9 mouse cellular contexts compared by ENCODE assay signal in the genomic region with DNA sequence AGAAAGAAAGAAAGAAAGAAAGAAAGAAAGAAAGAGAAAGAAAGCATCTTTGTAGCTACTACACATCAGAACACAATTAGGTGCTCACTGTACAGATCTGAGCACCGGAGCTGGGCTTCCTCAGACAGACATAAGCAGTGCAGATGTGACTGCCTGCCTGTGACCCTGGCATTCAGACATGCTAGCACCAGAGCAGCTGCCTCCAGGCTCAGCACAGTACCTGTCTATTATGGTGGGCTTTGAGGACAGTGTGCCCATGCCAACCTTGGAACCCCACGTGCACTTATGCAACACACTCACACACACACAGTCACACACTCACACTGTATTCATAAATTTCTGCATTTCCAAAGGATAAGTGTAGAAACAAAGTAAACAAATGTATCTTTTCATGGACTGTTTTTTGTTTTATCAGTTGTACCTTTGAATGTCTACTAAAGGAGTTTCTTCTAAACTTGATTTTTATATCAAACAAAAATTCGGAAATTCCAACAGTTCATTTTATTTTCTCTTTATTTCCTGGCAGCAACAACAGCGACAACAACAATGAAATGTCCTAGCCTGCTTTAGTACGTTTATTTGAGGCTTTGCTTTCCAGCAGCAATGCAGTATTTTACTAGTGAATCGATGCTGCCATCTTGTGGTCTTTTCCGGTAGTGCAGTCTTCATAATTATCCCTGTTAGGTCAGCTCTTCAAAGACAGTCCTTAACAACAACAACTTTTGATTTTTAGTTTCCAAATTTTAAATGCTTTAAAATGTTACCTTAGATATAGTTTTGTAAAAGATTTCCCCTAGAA. TPM values are rescaled to one million over a fixed set of nuclear protein-coding genes. Genes with fewer than 3 reads are reported as not detected.
DNase-seq lines count a peak whose midpoint lies in the region; ATAC-seq and TF ChIP-seq lines count a peak whose summit lies in the region.
"Had no signal": no experiment of that assay in that cellular context is flagged by ENCODE, and none has a peak within 500 bp of the region (broad histone marks: within the 10 kb centered on the region; RNA-seq: fewer than 3 reads in every experiment).

No protein-coding gene starts in this region.

- peak; percentile 69; the same call in 1 of the 2 replicates for ATAC-seq in embryonic facial prominence, embryonic 11.5 days (replicated peaks; ENCODE audit: insufficient number of reproducible peaks, low FRiP score, low TSS enrichment, low read depth)
- ATAC-seq in heart, embryonic 16.5 days (replicated peaks; ENCODE audit: extremely low read depth, insufficient read depth, low FRiP score) = no peak
- peak; percentile 79 for ATAC-seq in kidney, postnatal 0 days (replicated peaks; ENCODE audit: low FRiP score, low read depth)
- ATAC-seq in liver, embryonic 11.5 days (replicated peaks; ENCODE audit: low FRiP score) = peak; percentile 64

- no peak for TF ChIP-seq EP300 in CH12.LX (IDR thresholded peaks at IDR 0.05; ENCODE audit: low read length)

- TF ChIP-seq RAD21 in CH12.LX (IDR thresholded peaks at IDR 0.05; ENCODE audit: low read depth, low read length) = peak; percentile 95

- peak; percentile 88 to 91 for TF ChIP-seq CTCF in CH12.LX (conservative IDR thresholded peaks at IDR 0.05 in 1 of 2, IDR thresholded peaks at IDR 0.05 in 1 of 2; ENCODE audit: low read depth in 2 of 2, low read length in 2 of 2)
- peak; percentile 94 for TF ChIP-seq CTCF in kidney, postnatal 0 days (IDR thresholded peaks at IDR 0.05; ENCODE audit: low read depth)

- H3K4me3 ChIP-seq in CH12.LX (replicated peaks in 1 of 3; ENCODE audit: low read depth in 2 of 3, low read length in 2 of 3, poor library complexity in 1 of 3) = no peak overlapping the region
- H3K4me3 ChIP-seq in embryonic facial prominence, embryonic 11.5 days (ENCODE audit: low read depth, low read length) = no peak overlapping the region
- H3K4me3 ChIP-seq in heart, embryonic 16.5 days (ENCODE audit: low read length) = no peak overlapping the region
- no peak overlapping the region for H3K4me3 ChIP-seq in kidney, postnatal 0 days (replicated peaks; ENCODE audit: low read depth, low read length)
- H3K4me3 ChIP-seq in liver, embryonic 11.5 days (ENCODE audit: low read depth, low read length) = no peak overlapping the region
- H3K4me3 ChIP-seq: erythroblast, embryonic 14.5 days had no signal

- 11% methylated on average over 7 of the region's 7 CpGs for WGBS in embryonic facial prominence, embryonic 11.5 days
- WGBS in heart, embryonic 16.5 days = 12% methylated on average over 7 of the region's 7 CpGs
- WGBS in kidney, postnatal 0 days = 5% methylated on average over 7 of the region's 7 CpGs
- 11% methylated on average over 7 of the region's 7 CpGs for WGBS in liver, embryonic 11.5 days

- peaks cover 0 to 17% of the 10 kb centered on the region in 2 experiments for H3K36me3 ChIP-seq in CH12.LX (replicated peaks in 1 of 2; ENCODE audit: control insufficient read depth in 1 of 2, insufficient read depth in 1 of 2, low read length in 1 of 2)
- H3K36me3 ChIP-seq in embryonic facial prominence, embryonic 11.5 days (replicated peaks; ENCODE audit: control insufficient read depth, insufficient read depth, low read depth, low read length) = no peaks in the 10 kb centered on the region
- peaks cover 5% of the 10 kb centered on the region; the same call in 1 of the 2 replicates for H3K36me3 ChIP-seq in heart, embryonic 16.5 days (ENCODE audit: control insufficient read depth, insufficient read depth)
- H3K36me3 ChIP-seq in kidney, postnatal 0 days (ENCODE audit: insufficient read depth, low read length) = no peaks in the 10 kb centered on the region
- no peaks in the 10 kb centered on the region for H3K36me3 ChIP-seq in liver, embryonic 11.5 days (ENCODE audit: control insufficient read depth, insufficient read depth, low read length)

- H3K79me2 ChIP-seq in CH12.LX (replicated peaks; ENCODE audit: control insufficient read depth, extremely low read depth, insufficient read depth, poor library complexity, severe bottlenecking) = no peaks in the 10 kb centered on the region

- dilution Hi-C loops in CH12.LX (cut with MboI; ENCODE audit: extremely low pct_ligation_motif_present, extremely low pct_unique_long_range_greater_than_20kb, low sequenced_read_pairs) = no loop called here

- H3K9me3 ChIP-seq in CH12.LX (replicated peaks; ENCODE audit: low read length) = peaks cover 6% of the 10 kb centered on the region
- H3K9me3 ChIP-seq in embryonic facial prominence, embryonic 11.5 days (replicated peaks; ENCODE audit: control insufficient read depth, low read length) = no peaks in the 10 kb centered on the region
- no peaks in the 10 kb centered on the region for H3K9me3 ChIP-seq in heart, embryonic 16.5 days (replicated peaks; ENCODE audit: control insufficient read depth, low read length)
- H3K9me3 ChIP-seq in kidney, postnatal 0 days (replicated peaks; ENCODE audit: low read length) = no peaks in the 10 kb centered on the region
- no peaks in the 10 kb centered on the region; the same call in 1 of the 2 replicates for H3K9me3 ChIP-seq in liver, embryonic 11.5 days (ENCODE audit: control insufficient read depth, low read length)

- TF ChIP-seq POLR2A in CH12.LX (IDR thresholded peaks at IDR 0.05; ENCODE audit: low read depth, low read length) = no peak

- H3K4me2 ChIP-seq in CH12.LX (ENCODE audit: insufficient read depth, low read depth, poor library complexity, severe bottlenecking) = no peak overlapping the region
- no peak overlapping the region for H3K4me2 ChIP-seq in embryonic facial prominence, embryonic 11.5 days (ENCODE audit: low read depth, low read length)
- no peak overlapping the region for H3K4me2 ChIP-seq in heart, embryonic 16.5 days (ENCODE audit: low read depth, low read length)
- no peak overlapping the region for H3K4me2 ChIP-seq in kidney, postnatal 0 days (ENCODE audit: low read length)
- no peak overlapping the region for H3K4me2 ChIP-seq in liver, embryonic 11.5 days

- no peaks in the 10 kb centered on the region for H3K27me3 ChIP-seq in CH12.LX (replicated peaks)
- H3K27me3 ChIP-seq in embryonic facial prominence, embryonic 11.5 days (ENCODE audit: control insufficient read depth, insufficient read depth, low read length) = no peaks in the 10 kb centered on the region
- no peaks in the 10 kb centered on the region for H3K27me3 ChIP-seq in heart, embryonic 16.5 days (ENCODE audit: control insufficient read depth, insufficient read depth, low read length)
- H3K27me3 ChIP-seq in kidney, postnatal 0 days (ENCODE audit: insufficient read depth, low read length) = no peaks in the 10 kb centered on the region
- no peaks in the 10 kb centered on the region for H3K27me3 ChIP-seq in liver, embryonic 11.5 days (replicated peaks; ENCODE audit: control insufficient read depth, insufficient read depth, low read length)

- in situ Hi-C loops in CH12.LX (cut with MboI; ENCODE audit: low pct_ligation_motif_present, low pct_unique_long_range_greater_than_20kb, low sequenced_read_pairs) = loop anchor here (25.0 kb wide), 1 partner anchor 1535 kb away; no protein-coding TSS in a partner anchor

- H3K9ac ChIP-seq in CH12.LX (ENCODE audit: insufficient read depth, low read depth) = no peak overlapping the region
- H3K9ac ChIP-seq in embryonic facial prominence, embryonic 11.5 days (replicated peaks; ENCODE audit: low read length) = no peak overlapping the region
- 0 out of 2 replicates have a peak overlapping the region, but pooled peaks have one; percentile 33 for H3K9ac ChIP-seq in heart, embryonic 16.5 days (ENCODE audit: low read length)
- H3K9ac ChIP-seq in kidney, postnatal 0 days (ENCODE audit: low read depth, low read length) = no peak overlapping the region
- no peak overlapping the region for H3K9ac ChIP-seq in liver, embryonic 11.5 days (ENCODE audit: low read depth, low read length)

- H3K4me1 ChIP-seq in CH12.LX (ENCODE audit: control insufficient read depth in 1 of 2, insufficient read depth in 2 of 2) = no peaks in the 10 kb centered on the region
- no peaks in the 10 kb centered on the region for H3K4me1 ChIP-seq in embryonic facial prominence, embryonic 11.5 days (ENCODE audit: control insufficient read depth, insufficient read depth, low read length)
- H3K4me1 ChIP-seq in heart, embryonic 16.5 days (ENCODE audit: control insufficient read depth, insufficient read depth, low read length) = peaks cover 9% of the 10 kb centered on the region
- no peaks in the 10 kb centered on the region for H3K4me1 ChIP-seq in kidney, postnatal 0 days (replicated peaks; ENCODE audit: insufficient read depth, low read length)
- H3K4me1 ChIP-seq in liver, embryonic 11.5 days (replicated peaks; ENCODE audit: control insufficient read depth, insufficient read depth, low read length) = no peaks in the 10 kb centered on the region

- H3K27ac ChIP-seq in CH12.LX (ENCODE audit: insufficient read depth, low read depth) = no peak overlapping the region
- H3K27ac ChIP-seq in embryonic facial prominence, embryonic 11.5 days (replicated peaks; ENCODE audit: low read depth, low read length) = no peak overlapping the region
- no peak overlapping the region for H3K27ac ChIP-seq in heart, embryonic 16.5 days (ENCODE audit: low read length)
- H3K27ac ChIP-seq in kidney, postnatal 0 days = no peak overlapping the region
- no peak overlapping the region for H3K27ac ChIP-seq in liver, embryonic 11.5 days (ENCODE audit: low read depth, low read length)

- peak; percentile 73 for DNase-seq in CH12.LX (ENCODE audit: extremely low read depth)
- DNase-seq in adrenal gland, postnatal 14 days = peak; percentile 75
- peak; percentile 93 for DNase-seq in embryonic facial prominence, embryonic 11.5 days (ENCODE audit: low spot score)
- DNase-seq in kidney, postnatal 0 days (ENCODE audit: low spot score) = peak; percentile 89
- peak; percentile 50 for DNase-seq in liver, embryonic 11.5 days (ENCODE audit: low spot score)
- DNase-seq in natural killer cell, adult 2 months (ENCODE audit: low spot score in 2 of 2) = peak; percentile 43 to 54
- peak; percentile 27 for DNase-seq in testis, postnatal 14 days (ENCODE audit: low spot score)

TF ChIP-seq in CH12.LX, 34 proteins besides CTCF, POLR2A, EP300 and RAD21:
- peak; percentile 65 for TF ChIP-seq SMC3 (IDR thresholded peaks at IDR 0.05; ENCODE audit: low read depth, low read length)
- no peak for TF ChIP-seq UBTF (IDR thresholded peaks at IDR 0.05; ENCODE audit: low read depth, low read length)
- TF ChIP-seq JUND (conservative IDR thresholded peaks at IDR 0.05; ENCODE audit: low read depth, low read length) = no peak
- no peak for TF ChIP-seq IRF4 (IDR thresholded peaks at IDR 0.05; ENCODE audit: low read depth, low read length)

RNA-seq across cellular contexts. Expression of a gene that starts 35.4 kb away (rescaled TPM):
- total RNA-seq in CH12.LX (2012; rRNA removed) = 6.5 and 7.3 TPM in 2 replicates
- total RNA-seq in CH12.LX (2014; rRNA removed) = 12.8 and 13.8 TPM in 2 replicates
- 10.9 and 13.9 TPM in 2 replicates for polyA plus RNA-seq in CH12.LX (2012; ENCODE audit: insufficient read length, low read depth)
- 31.6 and 39.8 TPM in 2 replicates for total RNA-seq in adrenal gland, postnatal 14 days (2021)
- polyA plus RNA-seq in embryonic facial prominence, embryonic 11.5 days (2014; fragmentation: Nextera tagmentation; extraction: Ambion mirVana) = 50.7 and 52.5 TPM in 2 replicates
- polyA plus RNA-seq in heart, embryonic 16.5 days (2015; fragmentation: Nextera tagmentation; extraction: Ambion mirVana) = 18.7 and 19.3 TPM in 2 replicates
- 24.2 and 25.1 TPM in 2 replicates for polyA plus RNA-seq in kidney, postnatal 0 days (2015; fragmentation: Nextera tagmentation; extraction: Ambion mirVana)
- 20.0 and 20.5 TPM in 2 replicates for polyA plus RNA-seq in liver, embryonic 11.5 days (2014; fragmentation: Nextera tagmentation; extraction: Ambion mirVana)

Comparison
In these comparisons a context has a peak if more than half of its experiments do, and no peak if none do; other contexts are left out.
1. DNase-seq: peak in every context shown above with its lines; median percentile 93 in embryonic facial prominence, embryonic 11.5 days; 89 in kidney, postnatal 0 days; 75 in adrenal gland, postnatal 14 days; 73 in CH12.LX; 50 in liver, embryonic 11.5 days; 48 in natural killer cell, adult 2 months; 27 in testis, postnatal 14 days.